Mouse (Mus musculus) gastrocnemius, postnatal 10 days (tissue): ENCODE measurements around the gene Ssrp1. TPM values are rescaled to one million over a fixed set of nuclear protein-coding genes. Genes with fewer than 3 reads are reported as not detected.

Source experiments
- DNase-seq: peaks from one replicate; pipeline ENCODE4 v3.0.0; 2021; ENCODE audit warnings: mixed read lengths
- total RNA-seq, 2 experiments: library from RNA; stranded (reverse); gene quantifications; 2 replicates each; pipeline ENCODE4 v1.2.3; 2021

The Ssrp1 gene
- total RNA-seq, 2 experiments from 2014 or later = 50.9 to 66.6 TPM

DNA sequence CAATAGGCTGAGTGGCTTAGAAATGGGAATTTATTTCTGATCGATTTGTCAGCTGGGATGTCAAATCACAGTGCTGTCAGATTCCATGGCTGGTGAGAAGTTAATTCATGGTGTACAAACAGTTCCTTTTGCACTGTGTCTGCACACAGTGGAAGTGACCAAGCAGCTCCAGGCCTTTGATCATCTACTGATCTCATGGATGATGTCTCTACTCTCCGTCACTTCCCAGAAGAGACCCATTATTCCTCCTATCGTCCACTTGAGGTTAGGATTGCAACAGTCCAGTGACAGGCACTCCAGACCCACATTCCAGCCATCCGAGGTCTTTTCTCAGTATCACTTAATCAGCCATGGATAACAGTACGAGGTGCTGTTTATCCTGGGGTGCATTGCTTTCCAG lies 36.7 kb downstream of the Ssrp1 start:
- DNase-seq = no peak

GRCm38 (mm10) chr2:85088716-85089646 lies 51.9 kb downstream of the Ssrp1 start:
- DNase-seq = peak; percentile 27

GRCm38 (mm10) chr2:85091325-85091724 lies 54.3 kb downstream of the Ssrp1 start:
- DNase-seq = no peak

- DNase-seq = peak; percentile 0
Measured at GRCm38 (mm10) chr2:85093376-85093775, 56.3 kb downstream of the Ssrp1 start.

DNA sequence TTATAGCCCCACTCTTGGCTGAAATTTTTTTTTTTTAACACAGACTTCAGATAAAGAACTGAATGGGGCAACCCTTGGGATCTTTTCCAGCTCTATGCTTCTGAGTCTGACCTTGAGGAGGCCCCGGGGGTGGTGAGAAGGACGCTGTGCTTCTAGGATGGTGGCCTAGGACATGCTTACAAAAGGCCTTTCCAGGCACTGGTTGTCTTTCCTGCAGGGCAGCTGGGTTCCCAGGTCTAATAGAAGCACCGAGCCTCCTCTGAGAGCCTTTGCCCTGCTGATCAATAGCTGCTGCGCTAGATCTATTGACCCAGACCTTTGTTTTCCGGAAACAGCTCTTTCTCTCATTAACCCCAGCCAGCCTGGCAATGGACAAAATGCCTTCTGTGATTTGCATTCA lies 58.9 kb downstream of the Ssrp1 start:
- DNase-seq = peak; percentile 1

Other genes with a start within 250 kb of the Ssrp1 start
- gene Ube2l6, start 238.4 kb upstream of the Ssrp1 start, total RNA-seq = 10 to 100 TPM in 1 of 2 experiments, 1 to 10 TPM in 1; 7.2 to 10.0 TPM
- gene Smtnl1, start 214.6 kb upstream of the Ssrp1 start, total RNA-seq = 10 to 100 TPM; 64.0 to 71.1 TPM
- gene Timm10, start 210.2 kb upstream of the Ssrp1 start, total RNA-seq = 10 to 100 TPM; 42.9 to 46.1 TPM
- 1 to 10 TPM; 6.4 to 6.7 TPM for gene Slc43a1, start 198.4 kb upstream of the Ssrp1 start, total RNA-seq
- 1 to 10 TPM; 1.0 TPM for gene Rtn4rl2, start 150.5 kb upstream of the Ssrp1 start, total RNA-seq
- 10 to 100 TPM; 18.9 to 20.0 TPM for gene Slc43a3, start 100.7 kb upstream of the Ssrp1 start, total RNA-seq
- gene Prg2, start 56.8 kb upstream of the Ssrp1 start, total RNA-seq = 1 to 10 TPM in 1 of 2 experiments, not detected in 1; 4.8 TPM
- not detected for gene Prg3, start 49.0 kb upstream of the Ssrp1 start, total RNA-seq
- gene P2rx3, start 228 bp downstream of the Ssrp1 start, total RNA-seq = under 1 TPM; 0.88 to 0.92 TPM
- gene Tnks1bp1, start 10.8 kb downstream of the Ssrp1 start, total RNA-seq = 10 to 100 TPM; 52.1 to 69.1 TPM
- gene Aplnr, start 99.0 kb downstream of the Ssrp1 start, total RNA-seq = 10 to 100 TPM; 67.2 to 88.4 TPM
- gene Lrrc55, start 160.0 kb downstream of the Ssrp1 start, total RNA-seq = 1 to 10 TPM; 5.9 to 6.8 TPM